Mouse (Mus musculus) CD4-positive helper T cell, adult 2 months (primary cell): ENCODE data around the gene Acsl5.

Experiments
- DNase-seq: peaks from one replicate; pipeline ENCODE4 v3.0.0-alpha.2; 2012; ENCODE audit warnings: low read depth, missing footprints, low spot score

The Acsl5 gene

GRCm38 (mm10) chr19:55327510-55327909 lies 75.8 kb downstream of the Acsl5 start:
- DNase-seq = no peak

- DNase-seq = no peak
Measured at GRCm38 (mm10) chr19:55331776-55332175, 80.0 kb downstream of the Acsl5 start.

GRCm38 (mm10) chr19:55332641-55333268 lies 81.0 kb downstream of the Acsl5 start:
- peak; percentile 70 for DNase-seq

GRCm38 (mm10) chr19:55335881-55336280 lies 84.1 kb downstream of the Acsl5 start:
- DNase-seq = no peak

- DNase-seq = no peak
Measured at GRCm38 (mm10) chr19:55336441-55336840, 84.7 kb downstream of the Acsl5 start.

- DNase-seq = no peak
Measured at GRCm38 (mm10) chr19:55337066-55337465, 85.3 kb downstream of the Acsl5 start.

- DNase-seq = no peak
Measured at GRCm38 (mm10) chr19:55337664-55338063, 85.9 kb downstream of the Acsl5 start.

GRCm38 (mm10) chr19:55340521-55340920 lies 88.8 kb downstream of the Acsl5 start:
- no peak for DNase-seq

- DNase-seq = no peak
Measured at GRCm38 (mm10) chr19:55341377-55341776, 89.6 kb downstream of the Acsl5 start.

GRCm38 (mm10) chr19:55342423-55342822 lies 90.7 kb downstream of the Acsl5 start:
- DNase-seq = no peak

- DNase-seq = no peak
Measured at GRCm38 (mm10) chr19:55343274-55343673, 91.5 kb downstream of the Acsl5 start.
